Mouse (Mus musculus): Measurements from ENCODE around the gene Prss42. TPM values are rescaled to one million over a fixed set of nuclear protein-coding genes. Genes with fewer than 3 reads are reported as not detected.

The Prss42 gene
- not detected in 2 replicates for polyA plus RNA-seq (2015; fragmentation: Nextera tagmentation; extraction: Ambion mirVana)

DNA sequence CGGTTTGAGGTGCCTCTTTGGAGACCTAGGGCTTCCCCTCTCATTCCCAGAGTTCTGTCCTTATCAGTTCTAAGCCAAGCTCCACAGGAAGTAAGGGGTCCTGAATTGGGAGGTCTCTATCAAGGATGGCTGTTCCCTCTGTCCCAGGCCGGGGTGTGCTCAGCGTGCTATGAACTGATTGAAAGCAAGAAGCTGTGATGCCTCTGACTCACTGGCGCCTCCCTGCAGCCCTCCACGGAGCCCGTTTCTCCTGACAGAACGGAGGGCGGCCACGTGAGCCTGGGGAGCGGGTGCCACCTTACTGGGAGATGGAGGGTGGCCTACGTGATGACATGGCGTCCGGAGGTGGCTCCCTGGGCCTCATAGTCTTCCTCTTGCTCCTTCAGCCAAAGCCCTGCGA, at the start of gene Prss42:
Gene Prss42 (plus strand): TSS at position 301 of the 400 bp plus-strand sequence.

DNA sequence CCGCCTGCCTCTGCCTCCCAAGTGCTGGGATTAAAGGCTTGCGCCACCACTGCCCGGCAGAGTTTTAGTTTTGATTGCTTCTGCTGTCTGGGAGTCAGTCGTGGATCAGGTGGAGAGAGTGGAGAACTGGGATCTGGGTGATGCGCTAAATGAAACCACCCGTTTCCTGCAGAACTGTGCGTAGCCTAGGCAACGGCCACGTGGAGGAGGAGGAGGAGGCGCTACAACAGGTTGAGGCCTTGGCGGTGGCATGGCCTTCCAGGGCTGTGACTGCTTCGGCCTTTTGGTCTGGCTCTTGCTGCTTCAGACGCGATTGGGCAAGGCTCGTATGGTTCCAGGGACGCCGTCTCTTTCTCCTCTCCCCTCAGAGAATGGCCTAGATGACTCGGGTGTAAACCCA, 15.8 kb downstream of the Prss42 start, which contains the start of gene Prss44:
Gene Prss44 (plus strand): TSS at position 206 of the 400 bp plus-strand sequence.

DNA sequence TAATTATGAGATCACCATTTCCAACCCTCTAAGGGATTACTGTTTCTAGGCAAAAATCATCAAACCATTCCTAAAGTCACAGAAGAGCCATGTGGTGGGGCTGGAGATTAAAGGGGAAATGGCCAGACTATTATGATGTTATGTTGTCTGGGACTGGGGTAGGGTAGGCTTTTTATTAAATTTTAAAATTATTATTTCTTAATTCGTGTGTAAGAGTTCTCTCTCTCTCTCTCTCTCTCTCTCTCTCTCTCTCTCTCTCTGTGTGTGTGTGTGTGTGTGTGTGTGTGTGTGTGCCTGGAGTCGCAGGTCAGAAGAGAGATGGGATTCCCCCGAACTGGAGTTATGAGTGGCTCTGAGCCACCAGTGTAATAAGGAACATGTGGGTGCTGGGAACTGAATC, 28.4 kb downstream of the Prss42 start, which contains the start of gene Prss43:
Gene Prss43 (plus strand): TSS at position 301 of the 400 bp plus-strand sequence.

DNA sequence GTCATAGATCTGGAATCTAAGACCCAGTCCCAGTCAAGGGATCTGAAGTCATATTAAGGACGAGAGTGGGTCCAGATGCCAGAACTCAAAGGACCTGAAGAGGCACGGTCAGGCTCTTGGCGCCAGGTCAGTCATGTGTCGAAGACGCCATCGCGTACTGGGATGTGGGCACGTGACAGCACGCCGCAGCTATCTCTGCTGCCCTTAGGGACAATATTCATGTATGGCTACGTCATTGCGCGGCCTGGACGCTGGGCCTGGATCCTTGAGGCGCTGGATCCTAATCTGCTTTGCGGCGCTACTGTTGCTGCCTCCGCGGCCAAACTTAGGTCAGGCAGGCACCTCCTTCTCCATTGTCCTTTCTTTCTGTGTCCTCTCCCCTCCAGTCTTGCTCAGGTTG, 36.4 kb downstream of the Prss42 start, which contains the start of gene Prss45:
Gene Prss45 (plus strand): TSS at position 178 of the 400 bp plus-strand sequence.

DNA sequence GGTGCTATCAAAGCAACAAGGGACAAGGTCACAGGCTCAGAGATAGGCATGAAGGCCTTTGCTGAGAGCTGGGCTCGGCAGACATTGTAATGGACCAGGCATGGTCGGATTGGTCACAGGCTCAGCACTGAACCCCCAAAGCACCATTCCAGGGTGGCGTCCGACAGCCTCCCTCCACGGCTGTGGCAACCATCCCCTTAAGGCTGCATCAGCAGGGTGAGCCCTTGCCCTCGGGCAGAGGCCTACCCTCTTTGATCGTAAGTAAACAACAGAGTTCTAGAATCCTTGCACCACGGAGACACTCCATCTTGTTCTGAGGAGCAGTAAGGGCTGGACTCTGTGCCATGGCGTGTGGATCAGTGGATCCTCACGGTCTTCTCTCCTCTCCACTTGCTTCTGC, 46.2 kb downstream of the Prss42 start, which contains the start of gene Prss46:
Gene Prss46 (plus strand): TSS at position 301 of the 400 bp plus-strand sequence.

Other genes with a start within 250 kb of the Prss42 start
- 37.6 and 41.6 TPM in 2 replicates for gene Nradd, start 173.7 kb upstream of the Prss42 start, polyA plus RNA-seq (2015; fragmentation: Nextera tagmentation; extraction: Ambion mirVana)
- gene Nbeal2, start 144.0 kb upstream of the Prss42 start, polyA plus RNA-seq (2015; fragmentation: Nextera tagmentation; extraction: Ambion mirVana), result 0.90 and 1.3 TPM in 2 replicates
- 97.3 and 123 TPM in 2 replicates for gene Ccdc12, start 141.7 kb upstream of the Prss42 start, polyA plus RNA-seq (2015; fragmentation: Nextera tagmentation; extraction: Ambion mirVana)
- 0.62 and 2.2 TPM in 2 replicates for gene Myl3, start 56.3 kb upstream of the Prss42 start, polyA plus RNA-seq (2015; fragmentation: Nextera tagmentation; extraction: Ambion mirVana)
- 12.3 and 17.4 TPM in 2 replicates for gene Pth1r, start 51.0 kb upstream of the Prss42 start, polyA plus RNA-seq (2015; fragmentation: Nextera tagmentation; extraction: Ambion mirVana)
- not detected in 2 replicates for gene Prss44, start 15.8 kb downstream of the Prss42 start, polyA plus RNA-seq (2015; fragmentation: Nextera tagmentation; extraction: Ambion mirVana)
- not detected in 2 replicates for gene Prss43, start 28.5 kb downstream of the Prss42 start, polyA plus RNA-seq (2015; fragmentation: Nextera tagmentation; extraction: Ambion mirVana)
- not detected in 2 replicates for gene Prss45, start 36.4 kb downstream of the Prss42 start, polyA plus RNA-seq (2015; fragmentation: Nextera tagmentation; extraction: Ambion mirVana)
- not detected in 2 replicates for gene Prss46, start 46.3 kb downstream of the Prss42 start, polyA plus RNA-seq (2015; fragmentation: Nextera tagmentation; extraction: Ambion mirVana)
- 0.51 and 0.66 TPM in 2 replicates for gene Prss50, start 59.8 kb downstream of the Prss42 start, polyA plus RNA-seq (2015; fragmentation: Nextera tagmentation; extraction: Ambion mirVana)
- 1.8 and 2.7 TPM in 2 replicates for gene Als2cl, start 81.7 kb downstream of the Prss42 start, polyA plus RNA-seq (2015; fragmentation: Nextera tagmentation; extraction: Ambion mirVana)
- 1.7 and 2.1 TPM in 2 replicates for gene Tmie, start 81.9 kb downstream of the Prss42 start, polyA plus RNA-seq (2015; fragmentation: Nextera tagmentation; extraction: Ambion mirVana)
- not detected in 2 replicates for gene Fam240a, start 118.7 kb downstream of the Prss42 start, polyA plus RNA-seq (2015; fragmentation: Nextera tagmentation; extraction: Ambion mirVana)
- 0.25 and 0.27 TPM in 2 replicates for gene Tdgf1, start 148.0 kb downstream of the Prss42 start, polyA plus RNA-seq (2015; fragmentation: Nextera tagmentation; extraction: Ambion mirVana)
- 6.2 and 9.1 TPM in 2 replicates for gene Lrrc2, start 153.4 kb downstream of the Prss42 start, polyA plus RNA-seq (2015; fragmentation: Nextera tagmentation; extraction: Ambion mirVana)
- 0.93 and 1.8 TPM in 2 replicates for gene Rtp3, start 192.4 kb downstream of the Prss42 start, polyA plus RNA-seq (2015; fragmentation: Nextera tagmentation; extraction: Ambion mirVana)
- gene Ltf, start 221.1 kb downstream of the Prss42 start, polyA plus RNA-seq (2015; fragmentation: Nextera tagmentation; extraction: Ambion mirVana), result 8.4 and 15.2 TPM in 2 replicates

Data from adrenal gland, postnatal 0 days (tissue).